Mouse (Mus musculus): ENCODE data around the gene Wdr25. TPM values are rescaled to one million over a fixed set of nuclear protein-coding genes. Genes with fewer than 3 reads are reported as not detected.

The Wdr25 gene
- total and polyA plus RNA-seq, 3 experiments: 8.3 to 12.4 (median 10.8) TPM

- H3K27me3 ChIP-seq (replicated peaks): no peaks in the 10 kb centered on the region
- TF ChIP-seq MAFK (IDR thresholded peaks at IDR 0.05; ENCODE audit: insufficient replicate concordance, low read length) (no peak), SMC3 (IDR thresholded peaks at IDR 0.05; ENCODE audit: low read depth, low read length) (no peak), ZC3H11A (IDR thresholded peaks at IDR 0.05; ENCODE audit: low read depth, low read length) (no peak), MXI1 (IDR thresholded peaks at IDR 0.05; ENCODE audit: low read depth, low read length) (no peak), POLR2AphosphoS2 (IDR thresholded peaks at IDR 0.05; ENCODE audit: low read depth, low read length) (no peak), NELFE (IDR thresholded peaks at IDR 0.05; ENCODE audit: low read depth, low read length) (no peak), ETS1 (conservative IDR thresholded peaks at IDR 0.05; ENCODE audit: low read depth, low read length) (no peak), MEF2A (IDR thresholded peaks at IDR 0.05; ENCODE audit: borderline replicate concordance, low read depth, low read length) (no peak)
- in situ Hi-C loops (cut with MboI; ENCODE audit: low pct_ligation_motif_present, low pct_unique_long_range_greater_than_20kb, low sequenced_read_pairs): no loop called here
- no peak overlapping the region for H3K4me3 ChIP-seq (replicated peaks in 1 of 3; ENCODE audit: low read depth in 2 of 3, low read length in 2 of 3, poor library complexity in 1 of 3)
- peaks cover 0 to 20% of the 10 kb centered on the region in 2 experiments; a peak in 2 of 4 replicates for H3K4me1 ChIP-seq (ENCODE audit: control insufficient read depth in 1 of 2, insufficient read depth in 2 of 2)
- dilution Hi-C loops (cut with MboI; ENCODE audit: extremely low pct_ligation_motif_present, extremely low pct_unique_long_range_greater_than_20kb, low sequenced_read_pairs): no loop called here
- no peaks in the 10 kb centered on the region for H3K9me3 ChIP-seq (replicated peaks; ENCODE audit: low read length)
- H3K36me3 ChIP-seq (replicated peaks in 1 of 2; ENCODE audit: control insufficient read depth in 1 of 2, insufficient read depth in 1 of 2, low read length in 1 of 2): peaks cover 0 to 56% of the 10 kb centered on the region in 2 experiments
- H3K4me2 ChIP-seq (ENCODE audit: insufficient read depth, low read depth, poor library complexity, severe bottlenecking): no peak overlapping the region
- no peak overlapping the region for H3K9ac ChIP-seq (ENCODE audit: insufficient read depth, low read depth)
- no peak overlapping the region for H3K27ac ChIP-seq (ENCODE audit: insufficient read depth, low read depth)
- no peaks in the 10 kb centered on the region for H3K79me2 ChIP-seq (replicated peaks; ENCODE audit: control insufficient read depth, extremely low read depth, insufficient read depth, poor library complexity, severe bottlenecking)
- no peak for DNase-seq (ENCODE audit: extremely low read depth)
Measured at GRCm38 (mm10) chr12:108941282-108941681, 47.9 kb downstream of the Wdr25 start.

- Histone ChIP-seq H3K4me3 (replicated peaks in 1 of 3; ENCODE audit: low read depth in 2 of 3, low read length in 2 of 3, poor library complexity in 1 of 3) (no peak overlapping the region), H3K27me3 (replicated peaks) (no peaks in the 10 kb centered on the region), H3K4me2 (ENCODE audit: insufficient read depth, low read depth, poor library complexity, severe bottlenecking) (no peak overlapping the region), H3K79me2 (replicated peaks; ENCODE audit: control insufficient read depth, extremely low read depth, insufficient read depth, poor library complexity, severe bottlenecking) (no peaks in the 10 kb centered on the region), H3K36me3 (replicated peaks in 1 of 2; ENCODE audit: control insufficient read depth in 1 of 2, insufficient read depth in 1 of 2, low read length in 1 of 2) (peaks cover 0 to 60% of the 10 kb centered on the region in 2 experiments), H3K9me3 (replicated peaks; ENCODE audit: low read length) (no peaks in the 10 kb centered on the region), H3K9ac (ENCODE audit: insufficient read depth, low read depth) (no peak overlapping the region), H3K27ac (ENCODE audit: insufficient read depth, low read depth) (no peak overlapping the region), H3K4me1 (ENCODE audit: control insufficient read depth in 1 of 2, insufficient read depth in 2 of 2) (peaks cover 0 to 9% of the 10 kb centered on the region in 2 experiments; a peak in 2 of 4 replicates)
- TF ChIP-seq TCF12 (IDR thresholded peaks at IDR 0.05; ENCODE audit: low read depth, low read length) (no peak), ELF1 (IDR thresholded peaks at IDR 0.05; ENCODE audit: low read depth, low read length) (no peak), ETS1 (conservative IDR thresholded peaks at IDR 0.05; ENCODE audit: low read depth, low read length) (no peak), POLR2A (IDR thresholded peaks at IDR 0.05; ENCODE audit: low read depth, low read length) (no peak), CHD1 (IDR thresholded peaks at IDR 0.05; ENCODE audit: low read depth, low read length) (no peak), RAD21 (IDR thresholded peaks at IDR 0.05; ENCODE audit: low read depth, low read length) (no peak), TBP (conservative IDR thresholded peaks at IDR 0.05; ENCODE audit: low read depth, low read length) (no peak), USF1 (IDR thresholded peaks at IDR 0.05; ENCODE audit: low read depth, low read length) (no peak), POLR2AphosphoS2 (IDR thresholded peaks at IDR 0.05; ENCODE audit: low read depth, low read length) (no peak), KAT2A (IDR thresholded peaks at IDR 0.05; ENCODE audit: insufficient replicate concordance, low read length) (no peak), PAX5 (IDR thresholded peaks at IDR 0.05; ENCODE audit: low read length) (no peak), SMC3 (IDR thresholded peaks at IDR 0.05; ENCODE audit: low read depth, low read length) (no peak), USF2 (conservative IDR thresholded peaks at IDR 0.05; ENCODE audit: low read depth, low read length) (no peak)
- dilution Hi-C loops (cut with MboI; ENCODE audit: extremely low pct_ligation_motif_present, extremely low pct_unique_long_range_greater_than_20kb, low sequenced_read_pairs) (no loop called here), in situ Hi-C loops (cut with MboI; ENCODE audit: low pct_ligation_motif_present, low pct_unique_long_range_greater_than_20kb, low sequenced_read_pairs) (no loop called here)
- DNase-seq (ENCODE audit: extremely low read depth): no peak
Measured at GRCm38 (mm10) chr12:108942203-108942923, 48.9 kb downstream of the Wdr25 start.
